Mouse (Mus musculus) heart, postnatal 0 days (tissue): ENCODE measurements around the gene Plxdc2.

Experiments
- CTCF ChIP-seq: IDR thresholded peaks from 2 replicates; pipeline ENCODE4 v1.5.1; 2016; ENCODE audit warnings: antibody characterized with exemption, control low read depth, low read depth
- EP300 ChIP-seq: IDR thresholded peaks from 2 replicates; pipeline ENCODE4 v1.6.1; 2016; ENCODE audit warnings: antibody characterized with exemption, low read depth

- TF ChIP-seq EP300: no peak
- TF ChIP-seq CTCF: no peak
These were observed 151.6 kb downstream of the Plxdc2 start for GRCm38 (mm10) chr2:16507540-16508230.
